Mouse (Mus musculus) MEL (cell line): ENCODE results near the gene Olfr741.

Source experiments
- CTCF ChIP-seq, 3 experiments: IDR thresholded peaks in 2 of 3; conservative IDR thresholded peaks in 1 of 3; 2 replicates each; pipeline ENCODE4 v1.5.1; 2011 to 2012; ENCODE audit warnings: low read length in 3 of 3, low read depth in 2 of 3, mild to moderate bottlenecking in 2 of 3, improper control_type of control experiment in 1 of 3, inconsistent platforms in 1 of 3, mixed read lengths in 1 of 3, moderate library complexity in 1 of 3; ENCODE audit not compliant: control insufficient read depth in 1 of 3, insufficient read depth in 1 of 3, poor library complexity in 1 of 3, severe bottlenecking in 1 of 3
- GATA1 ChIP-seq: IDR thresholded peaks from 2 replicates; pipeline ENCODE4 v1.6.1; 2011; ENCODE audit warnings: low read depth, low read length, improper control_type of control experiment
- MYC ChIP-seq: IDR thresholded peaks from 2 replicates; pipeline ENCODE4 v1.6.1; 2011; ENCODE audit warnings: low read depth, mild to moderate bottlenecking, low read length, improper control_type of control experiment, moderate library complexity
- POLR2A ChIP-seq, 2 experiments: IDR thresholded peaks; 2 replicates each; pipeline ENCODE4 v1.6.1; 2011 to 2012; ENCODE audit warnings: low read length in 2 of 2, mild to moderate bottlenecking in 2 of 2, control low read depth in 1 of 2, improper control_type of control experiment in 1 of 2, low read depth in 1 of 2, moderate library complexity in 1 of 2; ENCODE audit not compliant: control insufficient read depth in 1 of 2, insufficient read depth in 1 of 2, poor library complexity in 1 of 2
- POLR2AphosphoS2 ChIP-seq: IDR thresholded peaks from 2 replicates; pipeline ENCODE4 v1.6.1; 2011; ENCODE audit warnings: low read length, improper control_type of control experiment
- TAL1 ChIP-seq: IDR thresholded peaks from 2 replicates; pipeline ENCODE4 v1.6.1; 2012; ENCODE audit warnings: mild to moderate bottlenecking, inconsistent platforms, low read length, moderate library complexity, mixed read lengths
- USF1 ChIP-seq: IDR thresholded peaks from 2 replicates; pipeline ENCODE4 v1.6.1; 2014; ENCODE audit warnings: low read depth, mild to moderate bottlenecking, inconsistent platforms, low read length, improper control_type of control experiment, moderate library complexity

DNA sequence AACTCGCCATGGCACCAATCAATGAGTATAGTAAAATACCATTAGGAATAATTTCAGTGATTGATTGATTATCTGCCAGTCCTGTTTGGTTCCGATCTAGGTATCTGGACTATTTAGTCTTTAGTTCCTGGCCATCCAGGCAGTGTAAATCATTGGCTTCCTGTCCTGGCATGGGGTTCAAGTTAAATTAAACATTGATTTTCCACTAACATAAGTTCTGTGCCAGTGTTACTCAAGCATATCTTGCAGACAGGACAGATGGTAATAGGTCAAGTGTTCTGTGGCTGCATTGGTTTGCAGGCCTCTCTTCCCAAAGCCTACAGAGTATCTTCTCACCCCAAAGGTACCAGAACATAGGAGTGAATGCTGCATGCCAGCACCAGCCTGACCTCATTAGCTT lies 5.9 kb downstream of the Olfr741 start:
- TF ChIP-seq MYC: no peak
- no peak for TF ChIP-seq GATA1
- TF ChIP-seq CTCF (IDR thresholded peaks at IDR 0.05 in 2 of 3, conservative IDR thresholded peaks at IDR 0.05 in 1 of 3; ENCODE audit: control insufficient read depth in 1 of 3, insufficient read depth in 1 of 3, low read depth in 2 of 3, low read length in 3 of 3, poor library complexity in 1 of 3, severe bottlenecking in 1 of 3): no peak
- TF ChIP-seq POLR2AphosphoS2: no peak
- TF ChIP-seq USF1: no peak
- TF ChIP-seq POLR2A (IDR thresholded peaks at IDR 0.05; ENCODE audit: control insufficient read depth in 1 of 2, insufficient read depth in 1 of 2, low read depth in 1 of 2, low read length in 2 of 2, poor library complexity in 1 of 2): no peak
- TF ChIP-seq TAL1: no peak
